20 mouse cellular contexts compared by ENCODE assay signal in genomic region chr13:84760471-84760870, GRCm38 (mm10).
A peak's percentile ranks its signal among the peaks of the same experiment; 100 is the strongest.
DNase-seq lines count a peak whose midpoint lies in the region; ATAC-seq and TF ChIP-seq lines count a peak whose summit lies in the region.
"Had no signal": no experiment of that assay in that cellular context is flagged by ENCODE, and none has a peak within 500 bp of the region (broad histone marks: within the 10 kb centered on the region; RNA-seq: fewer than 3 reads in every experiment).

No protein-coding gene starts in this region.

- no peaks in the 10 kb centered on the region for H3K9me3 ChIP-seq in forebrain, embryonic 10.5 days
- no peaks in the 10 kb centered on the region for H3K9me3 ChIP-seq in forebrain, embryonic 11.5 days (ENCODE audit: control insufficient read depth, low read length)
- H3K9me3 ChIP-seq in forebrain, embryonic 15.5 days: no peaks in the 10 kb centered on the region
- no peaks in the 10 kb centered on the region for H3K9me3 ChIP-seq in stomach, postnatal 0 days (ENCODE audit: control insufficient read depth, low read length)
- no peaks in the 10 kb centered on the region for H3K9me3 ChIP-seq in intestine, embryonic 16.5 days (ENCODE audit: control insufficient read depth, low read length)
- H3K9me3 ChIP-seq: embryonic facial prominence, embryonic 13.5 days; hindbrain, embryonic 15.5 days; neural tube, embryonic 13.5 days had no signal

- ATAC-seq in forebrain, embryonic 11.5 days (replicated peaks; ENCODE audit: low FRiP score): no peak
- ATAC-seq in forebrain, embryonic 15.5 days (replicated peaks): no peak
- no peak for ATAC-seq in stomach, postnatal 0 days (ENCODE audit: low FRiP score, low TSS enrichment)
- no peak for ATAC-seq in intestine, embryonic 16.5 days
- ATAC-seq: activated CD4-positive, CD25-positive, alpha-beta regulatory T cell, adult 4 months; intestine, postnatal 0 days had no signal

- H3K9ac ChIP-seq in forebrain, embryonic 11.5 days (ENCODE audit: low read length): no peak overlapping the region
- no peak overlapping the region for H3K9ac ChIP-seq in forebrain, embryonic 15.5 days (replicated peaks)
- no peak overlapping the region for H3K9ac ChIP-seq in stomach, postnatal 0 days (ENCODE audit: low read length)
- no peak overlapping the region for H3K9ac ChIP-seq in intestine, embryonic 16.5 days (ENCODE audit: low read depth, low read length)
- H3K9ac ChIP-seq: embryonic facial prominence, embryonic 13.5 days; hindbrain, embryonic 15.5 days; neural tube, embryonic 13.5 days had no signal

- no peak for TF ChIP-seq POLR2A in brain, embryonic 14.5 days (IDR thresholded peaks at IDR 0.05; ENCODE audit: borderline replicate concordance, extremely low read depth, insufficient read depth, insufficient read length, poor library complexity, severe bottlenecking)

- H3K4me2 ChIP-seq in forebrain, embryonic 11.5 days (ENCODE audit: low read depth, low read length, severe bottlenecking): no peak overlapping the region
- H3K4me2 ChIP-seq in forebrain, embryonic 15.5 days (replicated peaks): no peak overlapping the region
- H3K4me2 ChIP-seq in stomach, postnatal 0 days (replicated peaks; ENCODE audit: low read depth): no peak overlapping the region
- no peak overlapping the region for H3K4me2 ChIP-seq in intestine, embryonic 16.5 days (ENCODE audit: low read depth, low read length)
- H3K4me2 ChIP-seq: embryonic facial prominence, embryonic 13.5 days; hindbrain, embryonic 15.5 days; neural tube, embryonic 13.5 days had no signal

- no peak for DNase-seq in forebrain, embryonic 10.5 days (ENCODE audit: extremely low spot score, low spot score)
- DNase-seq in forebrain, embryonic 11.5 days (ENCODE audit: low spot score): no peak
- peak; percentile 61 for DNase-seq in brain, adult 2 months (ENCODE audit: low read depth, low spot score)
- peak; percentile 81 for DNase-seq in brain, embryonic 14.5 days (ENCODE audit: low read depth)
- DNase-seq in stomach, postnatal 0 days (ENCODE audit: low spot score): no peak
- DNase-seq: adrenal gland, postnatal 10 days; embryo, embryonic 11 days; heart, postnatal 4 days; kidney, postnatal 25 days; lung, postnatal 4 days; thymus, postnatal 4 days had no signal

- H3K4me1 ChIP-seq in forebrain, embryonic 10.5 days: peaks cover 49% of the 10 kb centered on the region
- peaks cover 11% of the 10 kb centered on the region; the same call in 1 of the 2 replicates for H3K4me1 ChIP-seq in forebrain, embryonic 11.5 days (replicated peaks; ENCODE audit: control insufficient read depth, insufficient read depth, low read length)
- H3K4me1 ChIP-seq in forebrain, embryonic 15.5 days: peaks cover 26% of the 10 kb centered on the region
- no peaks in the 10 kb centered on the region for H3K4me1 ChIP-seq in stomach, postnatal 0 days (replicated peaks; ENCODE audit: control insufficient read depth, insufficient read depth)
- no peaks in the 10 kb centered on the region for H3K4me1 ChIP-seq in intestine, embryonic 16.5 days (ENCODE audit: control insufficient read depth, insufficient read depth, low read length)
- H3K4me1 ChIP-seq: embryonic facial prominence, embryonic 13.5 days had no signal

- H3K27me3 ChIP-seq in forebrain, embryonic 10.5 days (ENCODE audit: poor library complexity, severe bottlenecking): peaks cover 22% of the 10 kb centered on the region; the same call in 1 of the 2 replicates
- H3K27me3 ChIP-seq in forebrain, embryonic 11.5 days (ENCODE audit: control insufficient read depth, insufficient read depth, low read length): no peaks in the 10 kb centered on the region
- H3K27me3 ChIP-seq in forebrain, embryonic 15.5 days: no peaks in the 10 kb centered on the region
- H3K27me3 ChIP-seq in stomach, postnatal 0 days (ENCODE audit: control insufficient read depth, insufficient read depth, low read length): no peaks in the 10 kb centered on the region
- H3K27me3 ChIP-seq in intestine, embryonic 16.5 days (replicated peaks; ENCODE audit: control insufficient read depth, insufficient read depth, low read length): no peaks in the 10 kb centered on the region
- H3K27me3 ChIP-seq: hindbrain, embryonic 15.5 days; neural tube, embryonic 13.5 days had no signal

- no peak overlapping the region for H3K4me3 ChIP-seq in forebrain, embryonic 10.5 days
- no peak overlapping the region for H3K4me3 ChIP-seq in forebrain, embryonic 11.5 days (ENCODE audit: low read depth, low read length)
- H3K4me3 ChIP-seq in forebrain, embryonic 15.5 days: no peak overlapping the region
- H3K4me3 ChIP-seq in stomach, postnatal 0 days (ENCODE audit: low read depth, low read length): no peak overlapping the region
- no peak overlapping the region for H3K4me3 ChIP-seq in intestine, embryonic 16.5 days (ENCODE audit: low read length)
- H3K4me3 ChIP-seq: embryonic facial prominence, embryonic 13.5 days; erythroblast, embryonic 14.5 days; hindbrain, embryonic 15.5 days; myocyte; neural tube, embryonic 13.5 days had no signal

- peak overlapping the region; percentile 85; the same call in 1 of the 2 replicates for H3K27ac ChIP-seq in forebrain, embryonic 10.5 days
- no peak overlapping the region for H3K27ac ChIP-seq in forebrain, embryonic 11.5 days (ENCODE audit: low read depth, low read length)
- peak overlapping the region; percentile 83 for H3K27ac ChIP-seq in forebrain, embryonic 15.5 days (replicated peaks)
- no peak overlapping the region for H3K27ac ChIP-seq in stomach, postnatal 0 days (replicated peaks)
- no peak overlapping the region for H3K27ac ChIP-seq in intestine, embryonic 16.5 days (ENCODE audit: low read length)
- H3K27ac ChIP-seq: embryonic facial prominence, embryonic 13.5 days; hindbrain, embryonic 15.5 days; neural tube, embryonic 13.5 days had no signal

- 66% methylated on average over 3 of the region's 3 CpGs for WGBS in forebrain, embryonic 10.5 days
- WGBS in forebrain, embryonic 11.5 days: 50% methylated on average over 3 of the region's 3 CpGs
- 36% methylated on average over 3 of the region's 3 CpGs for WGBS in forebrain, embryonic 15.5 days
- 51% methylated on average over 3 of the region's 3 CpGs for WGBS in stomach, postnatal 0 days
- 57% methylated on average over 3 of the region's 3 CpGs for WGBS in intestine, embryonic 16.5 days

- no peak for TF ChIP-seq EP300 in stomach, postnatal 0 days (optimal IDR thresholded peaks at IDR 0.05)

- no peak for TF ChIP-seq CTCF in brain, embryonic 14.5 days (IDR thresholded peaks at IDR 0.05; ENCODE audit: borderline replicate concordance, extremely low read depth, insufficient read depth, insufficient read length)
- TF ChIP-seq CTCF in stomach, postnatal 0 days (IDR thresholded peaks at IDR 0.05; ENCODE audit: low read depth): no peak

- no peaks in the 10 kb centered on the region for H3K36me3 ChIP-seq in forebrain, embryonic 10.5 days (replicated peaks)
- H3K36me3 ChIP-seq in forebrain, embryonic 11.5 days (ENCODE audit: control insufficient read depth, insufficient read depth, low read length): no peaks in the 10 kb centered on the region
- H3K36me3 ChIP-seq in forebrain, embryonic 15.5 days: no peaks in the 10 kb centered on the region
- no peaks in the 10 kb centered on the region for H3K36me3 ChIP-seq in stomach, postnatal 0 days (ENCODE audit: control insufficient read depth, insufficient read depth, low read length)
- H3K36me3 ChIP-seq in intestine, embryonic 16.5 days (ENCODE audit: control insufficient read depth, insufficient read depth, low read length): no peaks in the 10 kb centered on the region
- H3K36me3 ChIP-seq: embryonic facial prominence, embryonic 13.5 days; hindbrain, embryonic 15.5 days; neural tube, embryonic 13.5 days had no signal

Comparison
In these comparisons a context has a peak if more than half of its experiments do, and no peak if none do; other contexts are left out.
1. H3K27ac ChIP-seq: peak in forebrain, embryonic 10.5 days (single experiment) and forebrain, embryonic 15.5 days (single experiment); none in forebrain, embryonic 11.5 days (single experiment), stomach, postnatal 0 days (single experiment) and intestine, embryonic 16.5 days (single experiment).
2. DNase-seq: peak in brain, adult 2 months (single experiment) and brain, embryonic 14.5 days (single experiment); none in forebrain, embryonic 10.5 days (single experiment), forebrain, embryonic 11.5 days (single experiment) and stomach, postnatal 0 days (single experiment).